Mouse (Mus musculus) MEL (cell line): ENCODE results near the gene Tspo2. TPM values are rescaled to one million over a fixed set of nuclear protein-coding genes. Genes with fewer than 3 reads are reported as not detected.

ENCODE experiments used
- DNase-seq: peaks from one replicate; pipeline ENCODE4 v3.0.0; 2011; ENCODE audit warnings: low read depth, low spot score
- H3K27ac ChIP-seq: 2 replicates; pipeline ENCODE4 v1.5.1; 2012; ENCODE audit warnings: low read depth, mild to moderate bottlenecking, control low read depth, low read length, moderate library complexity; ENCODE audit not compliant: control insufficient read depth
- H3K27me3 ChIP-seq, 2 experiments: fragments of 150-350 bp in 1 of 2; sonication (generic) in 1 of 2; 2 replicates each; pipeline ENCODE4 v1.6.1; 2012; ENCODE audit warnings: low read length in 2 of 2, mild to moderate bottlenecking in 2 of 2, improper control_type of control experiment in 1 of 2, moderate library complexity in 1 of 2; ENCODE audit not compliant: insufficient read depth in 2 of 2, control insufficient read depth in 1 of 2
- H3K36me3 ChIP-seq, 2 experiments: 2 replicates each; pipeline ENCODE4 v1.6.1; 2012 to 2014; ENCODE audit warnings: low read length in 2 of 2, improper control_type of control experiment in 1 of 2, inconsistent platforms in 1 of 2, mild to moderate bottlenecking in 1 of 2; ENCODE audit not compliant: insufficient read depth in 2 of 2, control insufficient read depth in 1 of 2
- H3K4me1 ChIP-seq, 2 experiments: fragments of 150-350 bp in 1 of 2; sonication (generic) in 1 of 2; 2 replicates each; pipeline ENCODE4 v1.6.1; 2012; ENCODE audit warnings: low read length in 2 of 2, improper control_type of control experiment in 1 of 2, mild to moderate bottlenecking in 1 of 2; ENCODE audit not compliant: insufficient read depth in 2 of 2, control insufficient read depth in 1 of 2
- H3K4me3 ChIP-seq, 2 experiments: fragments of 150-350 bp in 1 of 2; sonication (generic) in 1 of 2; 2 replicates each; pipeline ENCODE4 v1.5.1; 2012; ENCODE audit warnings: low read depth in 2 of 2, low read length in 2 of 2, mild to moderate bottlenecking in 2 of 2, moderate library complexity in 2 of 2, control low read depth in 1 of 2, improper control_type of control experiment in 1 of 2; ENCODE audit not compliant: control insufficient read depth in 1 of 2, insufficient read depth in 1 of 2
- H3K79me2 ChIP-seq: 2 replicates; pipeline ENCODE4 v1.6.1; 2012; ENCODE audit warnings: mild to moderate bottlenecking, low read length, moderate library complexity; ENCODE audit not compliant: control insufficient read depth, poor library complexity, insufficient read depth
- H3K9ac ChIP-seq: 2 replicates; pipeline ENCODE4 v1.6.1; 2012; ENCODE audit warnings: low read depth, mild to moderate bottlenecking, control low read depth, low read length, moderate library complexity; ENCODE audit not compliant: control insufficient read depth, poor library complexity, severe bottlenecking
- H3K9me3 ChIP-seq: fragments of 150-350 bp; sonication (generic); replicated peaks from 2 replicates; pipeline ENCODE4 v1.6.1; 2012; ENCODE audit warnings: mild to moderate bottlenecking, low read length, improper control_type of control experiment, moderate library complexity; ENCODE audit not compliant: insufficient read depth
- CHD2 ChIP-seq: IDR thresholded peaks from 2 replicates; pipeline ENCODE4 v1.6.1; 2011; ENCODE audit warnings: low read length, improper control_type of control experiment
- CTCF ChIP-seq, 3 experiments: IDR thresholded peaks in 2 of 3; conservative IDR thresholded peaks in 1 of 3; 2 replicates each; pipeline ENCODE4 v1.5.1; 2011 to 2012; ENCODE audit warnings: low read length in 3 of 3, low read depth in 2 of 3, mild to moderate bottlenecking in 2 of 3, improper control_type of control experiment in 1 of 3, inconsistent platforms in 1 of 3, mixed read lengths in 1 of 3, moderate library complexity in 1 of 3; ENCODE audit not compliant: control insufficient read depth in 1 of 3, insufficient read depth in 1 of 3, poor library complexity in 1 of 3, severe bottlenecking in 1 of 3
- ELF1 ChIP-seq: IDR thresholded peaks from 2 replicates; pipeline ENCODE4 v1.6.1; 2014; ENCODE audit warnings: low read depth, mild to moderate bottlenecking, inconsistent platforms, low read length, improper control_type of control experiment, moderate library complexity
- GABPA ChIP-seq: IDR thresholded peaks from 2 replicates; pipeline ENCODE4 v1.6.1; 2012; ENCODE audit warnings: low read depth, mild to moderate bottlenecking, inconsistent platforms, low read length, improper control_type of control experiment, moderate library complexity
- GATA1 ChIP-seq: IDR thresholded peaks from 2 replicates; pipeline ENCODE4 v1.6.1; 2011; ENCODE audit warnings: low read depth, low read length, improper control_type of control experiment
- HCFC1 ChIP-seq: IDR thresholded peaks from 2 replicates; pipeline ENCODE4 v1.6.1; 2012; ENCODE audit warnings: low read depth, mild to moderate bottlenecking, inconsistent platforms, low read length, improper control_type of control experiment, moderate library complexity
- MAFK ChIP-seq: IDR thresholded peaks from 2 replicates; pipeline ENCODE4 v1.6.1; 2011; ENCODE audit warnings: low read depth, mild to moderate bottlenecking, low read length, improper control_type of control experiment, borderline replicate concordance
- MAZ ChIP-seq: IDR thresholded peaks from 2 replicates; pipeline ENCODE4 v1.6.1; 2012; ENCODE audit warnings: low read depth, mild to moderate bottlenecking, inconsistent platforms, low read length, improper control_type of control experiment
- MYB ChIP-seq: IDR thresholded peaks from 2 replicates; pipeline ENCODE4 v1.6.1; 2011; ENCODE audit warnings: mild to moderate bottlenecking, low read depth, low read length, improper control_type of control experiment
- POLR2A ChIP-seq, 2 experiments: IDR thresholded peaks; 2 replicates each; pipeline ENCODE4 v1.6.1; 2011 to 2012; ENCODE audit warnings: low read length in 2 of 2, mild to moderate bottlenecking in 2 of 2, control low read depth in 1 of 2, improper control_type of control experiment in 1 of 2, low read depth in 1 of 2, moderate library complexity in 1 of 2; ENCODE audit not compliant: control insufficient read depth in 1 of 2, insufficient read depth in 1 of 2, poor library complexity in 1 of 2
- RAD21 ChIP-seq: IDR thresholded peaks from 2 replicates; pipeline ENCODE4 v1.6.1; 2011; ENCODE audit warnings: mild to moderate bottlenecking, low read depth, low read length, improper control_type of control experiment
- RCOR1 ChIP-seq: IDR thresholded peaks from 2 replicates; pipeline ENCODE4 v1.6.1; 2012; ENCODE audit warnings: low read depth, mild to moderate bottlenecking, inconsistent platforms, low read length, improper control_type of control experiment
- SMC3 ChIP-seq: IDR thresholded peaks from 2 replicates; pipeline ENCODE4 v1.6.1; 2011; ENCODE audit warnings: low read depth, low read length, improper control_type of control experiment
- TBP ChIP-seq: IDR thresholded peaks from 2 replicates; pipeline ENCODE4 v1.8.0; 2011; ENCODE audit warnings: low read depth, low read length, improper control_type of control experiment
- TCF12 ChIP-seq: IDR thresholded peaks from 2 replicates; pipeline ENCODE4 v1.6.1; 2014; ENCODE audit warnings: low read depth, mild to moderate bottlenecking, inconsistent platforms, low read length, improper control_type of control experiment, moderate library complexity
- USF1 ChIP-seq: IDR thresholded peaks from 2 replicates; pipeline ENCODE4 v1.6.1; 2014; ENCODE audit warnings: low read depth, mild to moderate bottlenecking, inconsistent platforms, low read length, improper control_type of control experiment, moderate library complexity
- USF2 ChIP-seq, 2 experiments: IDR thresholded peaks; 2 replicates each; pipeline ENCODE4 v1.6.1; 2011 to 2012; ENCODE audit warnings: improper control_type of control experiment in 2 of 2, low read length in 2 of 2, borderline replicate concordance in 1 of 2, inconsistent platforms in 1 of 2, low read depth in 1 of 2, mild to moderate bottlenecking in 1 of 2; ENCODE audit not compliant: insufficient read depth in 1 of 2
- ZC3H11A ChIP-seq: IDR thresholded peaks from 2 replicates; pipeline ENCODE4 v1.6.1; 2012; ENCODE audit warnings: low read depth, mild to moderate bottlenecking, inconsistent platforms, low read length, improper control_type of control experiment
- ZKSCAN1 ChIP-seq: IDR thresholded peaks from 2 replicates; pipeline ENCODE4 v1.6.1; 2012; ENCODE audit warnings: low read depth, mild to moderate bottlenecking, inconsistent platforms, low read length, improper control_type of control experiment, moderate library complexity
- ZNF384 ChIP-seq: IDR thresholded peaks from 2 replicates; pipeline ENCODE4 v1.6.1; 2012; ENCODE audit warnings: low read depth, mild to moderate bottlenecking, inconsistent platforms, low read length, improper control_type of control experiment
- polyA plus RNA-seq, 2 experiments: library from polyadenylated mRNA; stranded (reverse) in 1 of 2; unstranded in 1 of 2; fragments of >175 nt in 1 of 2; fragments of >200 nt in 1 of 2; gene quantifications; 2 replicates each; pipeline versions ENCODE4 v1.2.1 to v1.2.4; 2012; ENCODE audit warnings: low replicate concordance in 2 of 2, low read depth in 1 of 2; ENCODE audit not compliant: insufficient read length in 2 of 2, insufficient read depth in 1 of 2, missing spikeins in 1 of 2
- total RNA-seq: library from RNA; depleted of rRNA; stranded (reverse); fragments of 300-350 nt; gene quantifications from 2 replicates; pipeline ENCODE4 v1.2.3, GENCODE M21; 2012

The Tspo2 gene
- total and polyA plus RNA-seq, 3 experiments = 3.7 to 14.6 TPM; not detected in 1

- no peak; the same call in 1 of the 2 replicates for TF ChIP-seq RCOR1
- no peak for TF ChIP-seq SMC3
- no peak for TF ChIP-seq MAFK
- TF ChIP-seq USF2 (IDR thresholded peaks at IDR 0.05; ENCODE audit: borderline replicate concordance in 1 of 2, insufficient read depth in 1 of 2, low read depth in 1 of 2, low read length in 2 of 2) = no peak
- no peak; the same call in 1 of the 2 replicates for TF ChIP-seq USF1
- TF ChIP-seq ELF1 = no peak
- TF ChIP-seq POLR2A (IDR thresholded peaks at IDR 0.05; ENCODE audit: control insufficient read depth in 1 of 2, insufficient read depth in 1 of 2, low read depth in 1 of 2, low read length in 2 of 2, poor library complexity in 1 of 2) = peak in 1 of 2 experiments; percentile 43; a peak in 1 of 4 replicates
- no peak for TF ChIP-seq CTCF (IDR thresholded peaks at IDR 0.05 in 2 of 3, conservative IDR thresholded peaks at IDR 0.05 in 1 of 3; ENCODE audit: control insufficient read depth in 1 of 3, insufficient read depth in 1 of 3, low read depth in 2 of 3, low read length in 3 of 3, poor library complexity in 1 of 3, severe bottlenecking in 1 of 3)
- peak; percentile 84 for TF ChIP-seq ZNF384
- no peak for TF ChIP-seq ZC3H11A
- peak; percentile 79 for TF ChIP-seq GATA1
- TF ChIP-seq ZKSCAN1 = no peak
- TF ChIP-seq MYB = peak; percentile 77
- TF ChIP-seq RAD21 = no peak
- TF ChIP-seq MAZ = no peak
- TF ChIP-seq GABPA = no peak
- no peak for TF ChIP-seq TBP
- TF ChIP-seq HCFC1 = no peak; the same call in none of the 2 replicates
Observed at GRCm38 (mm10) chr17:48450666-48451352, 513 bp downstream of the Tspo2 start (continued).

DNA sequence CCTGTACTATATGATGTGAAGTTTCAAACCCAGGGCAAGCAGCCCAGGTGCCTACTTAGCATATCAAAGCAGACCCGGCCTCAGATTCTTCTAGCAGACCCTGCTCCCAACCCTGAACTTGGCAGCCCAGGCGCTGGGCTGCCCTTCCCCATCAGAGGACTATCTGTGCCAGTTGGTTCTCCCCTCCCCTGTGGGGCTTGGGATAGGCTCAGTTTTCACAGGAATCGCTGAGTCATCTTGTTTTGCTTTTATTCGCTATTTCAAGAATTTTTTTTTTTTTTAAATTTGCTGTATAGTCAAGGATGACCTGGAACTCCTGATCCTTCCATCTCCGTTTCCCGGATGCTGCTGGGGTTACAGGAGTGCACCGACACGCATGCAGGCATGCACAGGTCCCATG is 3.6 kb downstream of the Tspo2 start:
- no peaks in the 10 kb centered on the region for H3K9me3 ChIP-seq
- H3K9ac ChIP-seq = no peak overlapping the region
- H3K79me2 ChIP-seq = no peaks in the 10 kb centered on the region; the same call in 1 of the 2 replicates
- H3K27me3 ChIP-seq = no peaks in the 10 kb centered on the region
- no peak for DNase-seq
- no peak overlapping the region for H3K4me3 ChIP-seq
- H3K4me1 ChIP-seq = peaks cover 0 to 25% of the 10 kb centered on the region in 2 experiments; a peak in 3 of 4 replicates
- H3K27ac ChIP-seq = no peak overlapping the region
- TF ChIP-seq CHD2 (no peak), TCF12 (no peak), TBP (no peak)
- H3K36me3 ChIP-seq = peaks cover 0 to 12% of the 10 kb centered on the region in 2 experiments; a peak in 2 of 4 replicates
